Mouse (Mus musculus) frontal cortex, postnatal 10 days (tissue): ENCODE data around the gene Vmn1r34.
"Not testable (repeated sequence)": the region's sequence is repeated elsewhere in the genome, so short reads cannot be mapped to it uniquely, and the experiment has no call there.

Experiments
- DNase-seq, 2 experiments: peaks; one replicate each; pipeline ENCODE4 v3.0.0; 2022; ENCODE audit warnings: low spot score in 2 of 2, mixed read lengths in 1 of 2

The Vmn1r34 gene

DNA sequence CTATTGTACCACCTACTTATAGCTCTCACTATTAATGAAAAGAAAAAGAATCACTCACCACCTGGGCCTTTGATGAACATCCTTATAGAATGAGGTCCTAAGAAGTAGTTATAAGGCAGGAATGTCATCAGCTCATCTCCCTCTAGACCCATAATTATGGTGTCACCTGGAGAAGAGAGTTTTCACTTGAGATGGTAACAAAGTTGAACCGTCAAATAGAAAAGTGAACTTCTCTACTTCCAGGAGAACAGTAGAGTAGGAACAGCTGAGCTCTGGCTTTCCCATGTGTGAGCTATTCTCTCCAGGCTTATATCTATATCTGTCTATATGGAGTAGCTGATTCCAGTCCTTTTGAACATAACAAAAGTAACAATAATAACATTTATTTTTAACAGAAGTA, at the start of gene Vmn1r34:
Gene Vmn1r34, minus strand, starts transcription at position 101 of the 400 bp plus-strand sequence.
- DNase-seq = no peak

- no peak for DNase-seq
Observed at GRCm38 (mm10) chr6:66685806-66686205, 42.1 kb upstream of the Vmn1r34 start, which contains the start of gene Vmn1r35. Vmn1r35 (minus strand) TSS chr6:66685906.

GRCm38 (mm10) chr6:66618182-66618581, 25.5 kb downstream of the Vmn1r34 start, which contains the start of gene Vmn1r33:
Vmn1r33 (minus strand) TSS chr6:66618282.
- not testable (repeated sequence) for DNase-seq

- no peak for DNase-seq
Observed at GRCm38 (mm10) chr6:66595804-66596203, 47.9 kb downstream of the Vmn1r34 start.
